Mouse (Mus musculus) layer of hippocampus, adult 9-10 months (tissue): ENCODE measurements around the gene Ugt2a1.
"Not testable (repeated sequence)": the region's sequence is repeated elsewhere in the genome, so short reads cannot be mapped to it uniquely, and the experiment has no call there.

ENCODE experiments used
- DNase-seq: peaks from one replicate; pipeline ENCODE4 v3.0.0; 2022; ENCODE audit warnings: low spot score

Ugt2a1 gene

GRCm38 (mm10) chr5:87490771-87491170 is at the start of gene Ugt2a1:
Ugt2a1 (minus strand) TSS chr5:87490871.
- no peak for DNase-seq

- no peak for DNase-seq
Observed at GRCm38 (mm10) chr5:87538111-87538510, 47.4 kb upstream of the Ugt2a1 start, which contains the start of gene Sult1b1. Sult1b1 (minus strand) TSS chr5:87538195.

- no peak for DNase-seq
Observed at GRCm38 (mm10) chr5:87535994-87536644, 45.4 kb upstream of the Ugt2a1 start.

GRCm38 (mm10) chr5:87532288-87532687 is 41.6 kb upstream of the Ugt2a1 start:
- DNase-seq, result no peak

- DNase-seq, result not testable (repeated sequence)
Observed at GRCm38 (mm10) chr5:87523561-87523960, 32.9 kb upstream of the Ugt2a1 start.

- no peak for DNase-seq
Observed at GRCm38 (mm10) chr5:87505776-87506458, 15.2 kb upstream of the Ugt2a1 start.

- DNase-seq, result no peak
Observed at GRCm38 (mm10) chr5:87502687-87503086, 12.0 kb upstream of the Ugt2a1 start.

GRCm38 (mm10) chr5:87499341-87499740 is 8.7 kb upstream of the Ugt2a1 start:
- no peak for DNase-seq

- no peak for DNase-seq
Observed at GRCm38 (mm10) chr5:87498936-87499335, 8.3 kb upstream of the Ugt2a1 start.

GRCm38 (mm10) chr5:87486706-87487105 is 4.0 kb downstream of the Ugt2a1 start, which contains the start of gene Gm43638:
Gm43638 (minus strand) TSS chr5:87486806.
- DNase-seq, result not testable (repeated sequence)

- DNase-seq, result no peak
Observed at GRCm38 (mm10) chr5:87482160-87482559, 8.5 kb downstream of the Ugt2a1 start, which contains the start of gene Ugt2a2. Ugt2a2 (minus strand) TSS chr5:87482260.

- no peak for DNase-seq
Observed at GRCm38 (mm10) chr5:87458810-87459209, 31.9 kb downstream of the Ugt2a1 start.

GRCm38 (mm10) chr5:87457701-87458100 is 33.0 kb downstream of the Ugt2a1 start:
- DNase-seq, result no peak

GRCm38 (mm10) chr5:87456216-87456850 is 34.3 kb downstream of the Ugt2a1 start:
- DNase-seq, result no peak

GRCm38 (mm10) chr5:87455519-87455918 is 35.2 kb downstream of the Ugt2a1 start:
- no peak for DNase-seq

GRCm38 (mm10) chr5:87452514-87452913 is 38.2 kb downstream of the Ugt2a1 start:
- not testable (repeated sequence) for DNase-seq

GRCm38 (mm10) chr5:87436264-87436663 is 54.4 kb downstream of the Ugt2a1 start:
- DNase-seq, result no peak

GRCm38 (mm10) chr5:87425676-87426075 is 65.0 kb downstream of the Ugt2a1 start:
- DNase-seq, result no peak

- not testable (repeated sequence) for DNase-seq
Observed at GRCm38 (mm10) chr5:87424041-87424440, 66.6 kb downstream of the Ugt2a1 start, which contains the start of gene Ugt2b38. Ugt2b38 (minus strand) TSS chr5:87424203.
